Mouse (Mus musculus) cortical plate, adult 2 months (tissue): Measurements from ENCODE around the gene Ctsg. TPM values are rescaled to one million over a fixed set of nuclear protein-coding genes. Genes with fewer than 3 reads are reported as not detected.
"Not testable (repeated sequence)": the region's sequence is repeated elsewhere in the genome, so short reads cannot be mapped to it uniquely, and the experiment has no call there.

Experiments used
- H3K27ac ChIP-seq: fragments of 200-500 bp; 2 replicates; pipeline ENCODE4 v1.5.1; 2012; ENCODE audit warnings: low read length, control low read depth, inconsistent platforms; ENCODE audit not compliant: insufficient read depth
- H3K4me1 ChIP-seq: fragments of 200-500 bp; 2 replicates; pipeline ENCODE4 v1.6.1; 2011; ENCODE audit warnings: low read length; ENCODE audit not compliant: control insufficient read depth, insufficient read depth
- H3K4me3 ChIP-seq: fragments of 200-500 bp; 2 replicates; pipeline ENCODE4 v1.5.1; 2011; ENCODE audit warnings: mild to moderate bottlenecking, low read length, control low read depth; ENCODE audit not compliant: insufficient read depth
- CTCF ChIP-seq: fragments of 200-500 bp; IDR thresholded peaks from 2 replicates; pipeline ENCODE4 v1.5.1; 2011; ENCODE audit warnings: mild to moderate bottlenecking, control low read depth, low read length; ENCODE audit not compliant: insufficient read depth; ENCODE audit errors: extremely low read depth
- POLR2A ChIP-seq: fragments of 200-500 bp; IDR thresholded peaks from 2 replicates; pipeline ENCODE4 v1.6.1; 2011; ENCODE audit warnings: mild to moderate bottlenecking, low read length, control low read depth; ENCODE audit not compliant: insufficient read depth; ENCODE audit errors: extremely low read depth
- polyA plus RNA-seq: library from polyadenylated mRNA; depleted of rRNA; stranded (reverse); fragments of >200 nt; gene quantifications from 2 replicates; pipeline ENCODE4 v1.2.3, GENCODE M21; 2012; rRNA removed

Ctsg gene
- polyA plus RNA-seq, 1 experiment, result not detected

GRCm38 (mm10) chr14:56098940-56099339 is 3.4 kb downstream of the Ctsg start:
- H3K27ac ChIP-seq, result no peak overlapping the region
- no peak for TF ChIP-seq POLR2A
- peak; percentile 18; the same call in 1 of the 2 replicates for TF ChIP-seq CTCF
- H3K4me1 ChIP-seq, result no peaks in the 10 kb centered on the region
- no peak overlapping the region for H3K4me3 ChIP-seq

- no peaks in the 10 kb centered on the region for H3K4me1 ChIP-seq
- TF ChIP-seq POLR2A, result no peak
- no peak overlapping the region for H3K4me3 ChIP-seq
- no peak overlapping the region for H3K27ac ChIP-seq
These were observed 4.8 kb downstream of the Ctsg start for GRCm38 (mm10) chr14:56097597-56097996.

GRCm38 (mm10) chr14:56093353-56093752 is 9.0 kb downstream of the Ctsg start:
- TF ChIP-seq POLR2A, result no peak
- TF ChIP-seq CTCF, result no peak
- Histone ChIP-seq H3K27ac (no peak overlapping the region), H3K4me1 (no peaks in the 10 kb centered on the region), H3K4me3 (no peak overlapping the region)

GRCm38 (mm10) chr14:56086711-56087110 is 15.7 kb downstream of the Ctsg start:
- TF ChIP-seq CTCF (no peak), POLR2A (no peak)
- H3K4me3 ChIP-seq, result no peak overlapping the region
- H3K27ac ChIP-seq, result no peak overlapping the region

GRCm38 (mm10) chr14:56085167-56085566 is 17.2 kb downstream of the Ctsg start, which contains the start of gene Mcpt8:
Mcpt8 (minus strand) TSS chr14:56085273.
- no peak within 1 kb of the TSS for H3K27ac ChIP-seq
- TF ChIP-seq POLR2A (no peak), CTCF (no peak)
- no peak within 1 kb of the TSS for H3K4me3 ChIP-seq
- H3K4me1 ChIP-seq, result no peaks in the 10 kb centered on the region

More at GRCm38 (mm10) chr14:56086711-56087110, 15.7 kb downstream of the Ctsg start:
- H3K4me1 ChIP-seq, result no peaks in the 10 kb centered on the region

- no peak for TF ChIP-seq CTCF
- TF ChIP-seq POLR2A, result no peak
These were observed 20.4 kb downstream of the Ctsg start for GRCm38 (mm10) chr14:56082016-56082415.

GRCm38 (mm10) chr14:56062213-56062612 is 40.2 kb downstream of the Ctsg start, which contains the start of gene Mcpt4:
Mcpt4 (minus strand) TSS chr14:56062313.
- H3K4me1 ChIP-seq, H3K4me3 ChIP-seq, H3K27ac ChIP-seq: not testable (repeated sequence)

More at GRCm38 (mm10) chr14:56082016-56082415, 20.4 kb downstream of the Ctsg start:
- Histone ChIP-seq H3K4me1 (no peaks in the 10 kb centered on the region), H3K27ac (no peak overlapping the region), H3K4me3 (no peak overlapping the region)

GRCm38 (mm10) chr14:56057722-56058121 is 44.7 kb downstream of the Ctsg start:
- TF ChIP-seq POLR2A, result no peak
- no peak for TF ChIP-seq CTCF
- Histone ChIP-seq H3K4me1 (no peaks in the 10 kb centered on the region), H3K4me3 (no peak overlapping the region), H3K27ac (no peak overlapping the region)

GRCm38 (mm10) chr14:56055408-56055807 is 47.0 kb downstream of the Ctsg start:
- no peak for TF ChIP-seq POLR2A
- TF ChIP-seq CTCF, result no peak
- Histone ChIP-seq H3K27ac (no peak overlapping the region), H3K4me1 (no peaks in the 10 kb centered on the region), H3K4me3 (no peak overlapping the region)

Other genes with a start within 250 kb of the Ctsg start
- 2.6 and 2.8 TPM in 2 replicates for gene Nynrin, start 248.6 kb downstream of the Ctsg start, polyA plus RNA-seq
- gene Cbln3, start 218.2 kb downstream of the Ctsg start, polyA plus RNA-seq, result 0.42 and 0.68 TPM in 2 replicates
- gene Khnyn, start 217.6 kb downstream of the Ctsg start, polyA plus RNA-seq, result 11.4 TPM in 2 replicates
- gene Sdr39u1, start 202.3 kb downstream of the Ctsg start, polyA plus RNA-seq, result 147 and 150 TPM in 2 replicates
- 0.13 and 0.25 TPM in 2 replicates for gene Cma1, start 157.9 kb downstream of the Ctsg start, polyA plus RNA-seq
- not detected in 2 replicates for gene Cma2, start 151.6 kb downstream of the Ctsg start, polyA plus RNA-seq
- gene Mcpt1, start 84.6 kb downstream of the Ctsg start, polyA plus RNA-seq, result not detected in 2 replicates
- gene Mcpt9, start 72.1 kb downstream of the Ctsg start, polyA plus RNA-seq, result not detected in 2 replicates
- not detected in 2 replicates for gene Mcpt2, start 60.5 kb downstream of the Ctsg start, polyA plus RNA-seq
- gene Mcpt4, start 40.3 kb downstream of the Ctsg start, polyA plus RNA-seq, result 0.47 TPM in 1 of 2 replicates, not detected in the other
- not detected in 2 replicates for gene Mcpt8, start 17.3 kb downstream of the Ctsg start, polyA plus RNA-seq
- gene Gzme, start 18.1 kb upstream of the Ctsg start, polyA plus RNA-seq, result not detected in 2 replicates
- not detected in 2 replicates for gene Gzmd, start 30.0 kb upstream of the Ctsg start, polyA plus RNA-seq
- not detected in 2 replicates for gene Gzmg, start 57.0 kb upstream of the Ctsg start, polyA plus RNA-seq
- gene Gzmn, start 72.0 kb upstream of the Ctsg start, polyA plus RNA-seq, result not detected in 2 replicates
- gene Gzmf, start 108.8 kb upstream of the Ctsg start, polyA plus RNA-seq, result not detected in 2 replicates
- gene Gzmc, start 132.1 kb upstream of the Ctsg start, polyA plus RNA-seq, result not detected in 2 replicates
- gene Gzmb, start 159.7 kb upstream of the Ctsg start, polyA plus RNA-seq, result 0.13 TPM in 1 of 2 replicates, not detected in the other